Mouse (Mus musculus): ENCODE data around the gene Macc1. TPM values are rescaled to one million over a fixed set of nuclear protein-coding genes. Genes with fewer than 3 reads are reported as not detected.

Macc1 gene
- total RNA-seq, 1 experiment = 0.09 TPM

DNA sequence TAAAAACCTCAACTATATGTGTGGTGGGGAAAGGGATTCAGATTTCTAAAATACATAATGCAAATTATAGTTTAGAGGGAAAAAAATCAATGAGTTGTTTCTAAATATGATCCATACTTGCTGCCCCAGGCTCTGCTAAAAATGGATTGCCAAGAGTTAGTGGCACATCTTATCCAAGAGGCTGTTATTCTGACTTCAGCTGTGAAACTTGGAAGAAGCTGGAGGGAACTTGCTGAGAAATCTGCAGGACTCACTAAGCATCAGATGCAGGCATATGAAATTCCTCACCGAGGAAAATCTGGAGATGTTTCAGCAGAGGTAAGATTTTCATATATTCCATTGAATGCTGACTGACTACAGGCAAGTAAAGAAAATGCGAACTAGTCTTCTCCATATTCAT lies 136.0 kb downstream of the Macc1 start:
- TF ChIP-seq ZC3H11A (IDR thresholded peaks at IDR 0.05; ENCODE audit: borderline replicate concordance, low read depth, low read length) = no peak
- no peak for TF ChIP-seq MAFK (IDR thresholded peaks at IDR 0.05; ENCODE audit: insufficient read depth, low read depth, low read length)
- TF ChIP-seq HCFC1 (IDR thresholded peaks at IDR 0.05; ENCODE audit: borderline replicate concordance, insufficient read depth, low read length) = no peak
- TF ChIP-seq ZNF384 (IDR thresholded peaks at IDR 0.05; ENCODE audit: low read depth, low read length) = no peak
- TF ChIP-seq CHD2 (IDR thresholded peaks at IDR 0.05; ENCODE audit: low read depth, low read length) = no peak
- Histone ChIP-seq H3K36me3 (ENCODE audit: control insufficient read depth, insufficient read depth, low read length, poor library complexity, severe bottlenecking) (no peaks in the 10 kb centered on the region), H3K4me3 (ENCODE audit: insufficient read depth in 1 of 2, low read depth in 1 of 2, low read length in 2 of 2, poor library complexity in 1 of 2, severe bottlenecking in 1 of 2) (no peak overlapping the region), H3K9me3 (ENCODE audit: control insufficient read depth, insufficient read depth, low read depth, low read length) (no peaks in the 10 kb centered on the region), H3K9ac (ENCODE audit: insufficient read depth, low read depth, low read length, poor library complexity, severe bottlenecking) (no peak overlapping the region), H3K27ac (ENCODE audit: insufficient read depth, low read depth, low read length, poor library complexity, severe bottlenecking) (no peak overlapping the region), H3K4me1 (ENCODE audit: control insufficient read depth in 2 of 2, insufficient read depth in 2 of 2, low read length in 2 of 2, poor library complexity in 1 of 2) (no peaks in the 10 kb centered on the region)
- DNase-seq (ENCODE audit: low read depth, low spot score) = no peak
- in situ Hi-C loops (cut with MboI; ENCODE audit: low sequenced_read_pairs in 2 of 2, unreplicated experiment in 2 of 2) = no loop called here

DNA sequence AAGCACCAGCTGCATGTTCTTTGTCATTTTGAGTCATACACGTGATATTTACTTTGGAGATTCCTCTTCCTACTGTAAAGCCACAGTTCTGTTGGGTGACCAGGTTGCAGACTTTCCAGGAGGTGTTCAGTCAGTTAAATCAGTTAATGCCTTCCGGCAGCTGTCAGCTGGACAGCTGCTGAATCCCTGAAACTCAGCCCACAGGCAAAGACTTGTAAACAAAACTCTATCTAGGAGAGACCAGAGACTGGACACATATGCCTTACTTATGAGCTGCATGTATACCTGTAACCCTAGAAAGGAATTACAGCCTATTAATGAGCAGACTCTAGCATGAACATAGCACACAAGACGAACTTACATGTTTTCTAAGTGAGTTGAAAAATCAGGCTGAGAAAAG lies 137.2 kb downstream of the Macc1 start:
- DNase-seq (ENCODE audit: low read depth, low spot score) = no peak
- no peaks in the 10 kb centered on the region for H3K9me3 ChIP-seq (ENCODE audit: control insufficient read depth, insufficient read depth, low read depth, low read length)
- in situ Hi-C loops (cut with MboI; ENCODE audit: low sequenced_read_pairs in 2 of 2, unreplicated experiment in 2 of 2) = no loop called here
- H3K4me1 ChIP-seq (ENCODE audit: control insufficient read depth in 2 of 2, insufficient read depth in 2 of 2, low read length in 2 of 2, poor library complexity in 1 of 2) = no peaks in the 10 kb centered on the region
- TF ChIP-seq HCFC1 (IDR thresholded peaks at IDR 0.05; ENCODE audit: borderline replicate concordance, insufficient read depth, low read length) (no peak), ZNF384 (IDR thresholded peaks at IDR 0.05; ENCODE audit: low read depth, low read length) (no peak), MAFK (IDR thresholded peaks at IDR 0.05; ENCODE audit: insufficient read depth, low read depth, low read length) (no peak), CHD2 (IDR thresholded peaks at IDR 0.05; ENCODE audit: low read depth, low read length) (no peak), ZC3H11A (IDR thresholded peaks at IDR 0.05; ENCODE audit: borderline replicate concordance, low read depth, low read length) (no peak)
- H3K36me3 ChIP-seq (ENCODE audit: control insufficient read depth, insufficient read depth, low read length, poor library complexity, severe bottlenecking) = no peaks in the 10 kb centered on the region
- H3K27ac ChIP-seq (ENCODE audit: insufficient read depth, low read depth, low read length, poor library complexity, severe bottlenecking) = no peak overlapping the region
- H3K9ac ChIP-seq (ENCODE audit: insufficient read depth, low read depth, low read length, poor library complexity, severe bottlenecking) = no peak overlapping the region
- H3K4me3 ChIP-seq (ENCODE audit: insufficient read depth in 1 of 2, low read depth in 1 of 2, low read length in 2 of 2, poor library complexity in 1 of 2, severe bottlenecking in 1 of 2) = no peak overlapping the region

DNA sequence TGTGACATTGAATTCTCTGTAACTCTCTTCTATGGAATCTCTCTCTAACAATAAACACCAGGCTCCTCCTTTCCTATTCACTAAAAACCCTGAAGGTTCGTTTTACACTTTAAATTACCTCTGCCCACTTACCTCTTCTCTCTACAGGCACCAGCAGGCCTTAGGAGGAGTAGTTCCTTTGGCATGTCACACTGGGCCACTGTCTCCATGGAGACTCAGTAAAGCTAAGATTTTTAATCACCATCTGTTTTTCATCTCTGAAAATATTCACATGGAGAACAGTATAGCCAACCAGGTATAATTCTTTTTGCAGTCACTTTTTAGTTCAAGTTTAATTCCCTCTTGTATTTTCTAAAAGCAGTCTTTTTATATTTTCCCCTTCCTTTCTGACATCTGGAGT lies 140.0 kb downstream of the Macc1 start:
- no peak overlapping the region for H3K9ac ChIP-seq (ENCODE audit: insufficient read depth, low read depth, low read length, poor library complexity, severe bottlenecking)
- TF ChIP-seq ZC3H11A (IDR thresholded peaks at IDR 0.05; ENCODE audit: borderline replicate concordance, low read depth, low read length) = no peak
- no peak for TF ChIP-seq MAFK (IDR thresholded peaks at IDR 0.05; ENCODE audit: insufficient read depth, low read depth, low read length)
- TF ChIP-seq CHD2 (IDR thresholded peaks at IDR 0.05; ENCODE audit: low read depth, low read length) = no peak
- TF ChIP-seq HCFC1 (IDR thresholded peaks at IDR 0.05; ENCODE audit: borderline replicate concordance, insufficient read depth, low read length) = no peak
- no peak for TF ChIP-seq ZNF384 (IDR thresholded peaks at IDR 0.05; ENCODE audit: low read depth, low read length)
- H3K9me3 ChIP-seq (ENCODE audit: control insufficient read depth, insufficient read depth, low read depth, low read length) = no peaks in the 10 kb centered on the region
- in situ Hi-C loops (cut with MboI; ENCODE audit: low sequenced_read_pairs in 2 of 2, unreplicated experiment in 2 of 2) = no loop called here
- no peak overlapping the region for H3K27ac ChIP-seq (ENCODE audit: insufficient read depth, low read depth, low read length, poor library complexity, severe bottlenecking)
- H3K4me1 ChIP-seq (ENCODE audit: control insufficient read depth in 2 of 2, insufficient read depth in 2 of 2, low read length in 2 of 2, poor library complexity in 1 of 2) = no peaks in the 10 kb centered on the region
- no peak overlapping the region for H3K4me3 ChIP-seq (ENCODE audit: insufficient read depth in 1 of 2, low read depth in 1 of 2, low read length in 2 of 2, poor library complexity in 1 of 2, severe bottlenecking in 1 of 2)
- no peaks in the 10 kb centered on the region for H3K36me3 ChIP-seq (ENCODE audit: control insufficient read depth, insufficient read depth, low read length, poor library complexity, severe bottlenecking)
- no peak for DNase-seq (ENCODE audit: low read depth, low spot score)

DNA sequence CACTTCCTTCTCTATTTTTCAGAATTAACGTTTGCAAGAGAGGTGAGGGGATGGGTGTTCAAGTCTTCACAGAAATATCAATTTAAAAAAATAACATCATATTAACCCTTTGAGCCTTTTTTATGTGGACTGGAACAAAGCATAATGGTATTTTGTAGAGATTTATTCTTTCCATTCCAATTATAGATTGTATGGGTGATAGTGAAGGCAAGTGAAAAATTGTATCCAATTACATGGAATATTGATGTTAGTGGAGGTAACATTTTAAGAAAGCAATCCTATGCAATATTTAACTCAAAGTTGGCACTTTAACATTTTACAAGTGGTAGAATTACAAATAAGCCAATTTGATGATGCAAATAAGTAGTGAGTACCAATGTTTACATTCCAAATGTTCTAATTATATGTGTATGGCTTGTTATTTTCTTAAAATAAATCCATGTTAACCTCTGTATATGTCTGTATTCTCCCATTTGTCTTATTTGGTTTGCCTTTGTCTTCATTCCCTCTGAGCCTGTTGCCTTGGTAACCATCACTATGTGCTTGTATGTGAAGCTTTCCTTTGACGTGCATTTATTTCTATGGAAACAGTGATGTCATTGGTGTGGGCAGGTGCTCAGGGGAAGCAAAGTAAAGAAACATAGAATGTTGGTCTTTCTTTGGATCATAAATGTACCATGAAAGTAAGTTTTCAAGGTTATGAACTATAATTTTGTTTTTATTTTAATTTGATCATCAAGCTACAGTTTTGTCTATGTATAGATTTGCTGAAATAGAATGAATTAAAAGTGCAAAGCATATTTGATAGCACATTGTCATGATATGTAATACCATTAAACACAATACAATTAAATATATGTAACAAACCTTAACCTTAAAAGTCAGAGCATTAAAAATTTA lies 150.2 kb downstream of the Macc1 start:
- H3K9ac ChIP-seq (ENCODE audit: insufficient read depth, low read depth, low read length, poor library complexity, severe bottlenecking) = no peak overlapping the region
- no peak for DNase-seq (ENCODE audit: low read depth, low spot score)
- in situ Hi-C loops (cut with MboI; ENCODE audit: low sequenced_read_pairs in 2 of 2, unreplicated experiment in 2 of 2) = no loop called here

More for the DNA sequence above, 150.2 kb downstream of the Macc1 start:
- H3K4me1 ChIP-seq (ENCODE audit: control insufficient read depth in 2 of 2, insufficient read depth in 2 of 2, low read length in 2 of 2, poor library complexity in 1 of 2) = no peaks in the 10 kb centered on the region
- no peaks in the 10 kb centered on the region for H3K9me3 ChIP-seq (ENCODE audit: control insufficient read depth, insufficient read depth, low read depth, low read length)
- H3K27ac ChIP-seq (ENCODE audit: insufficient read depth, low read depth, low read length, poor library complexity, severe bottlenecking) = no peak overlapping the region
- H3K4me3 ChIP-seq (ENCODE audit: insufficient read depth in 1 of 2, low read depth in 1 of 2, low read length in 2 of 2, poor library complexity in 1 of 2, severe bottlenecking in 1 of 2) = no peak overlapping the region
- TF ChIP-seq ZNF384 (IDR thresholded peaks at IDR 0.05; ENCODE audit: low read depth, low read length) = no peak
- TF ChIP-seq ZC3H11A (IDR thresholded peaks at IDR 0.05; ENCODE audit: borderline replicate concordance, low read depth, low read length) = no peak
- TF ChIP-seq CHD2 (IDR thresholded peaks at IDR 0.05; ENCODE audit: low read depth, low read length) = no peak
- TF ChIP-seq MAFK (IDR thresholded peaks at IDR 0.05; ENCODE audit: insufficient read depth, low read depth, low read length) = no peak
- TF ChIP-seq HCFC1 (IDR thresholded peaks at IDR 0.05; ENCODE audit: borderline replicate concordance, insufficient read depth, low read length) = no peak
- H3K36me3 ChIP-seq (ENCODE audit: control insufficient read depth, insufficient read depth, low read length, poor library complexity, severe bottlenecking) = no peaks in the 10 kb centered on the region
